Mouse (Mus musculus) T-helper 2 cell (primary cell): ENCODE measurements around the gene Pde9a.
"Not testable (repeated sequence)": the region's sequence is repeated elsewhere in the genome, so short reads cannot be mapped to it uniquely, and the experiment has no call there.

Source experiments
- in situ Hi-C: fragments of 300-600 bp; cut with MboI, MseI; formaldehyde crosslinking; loops from one replicate; pipeline ENCODE4 v1.15.1; 2025; ENCODE audit warnings: high pct_unique_total_duplicates

Pde9a gene

DNA sequence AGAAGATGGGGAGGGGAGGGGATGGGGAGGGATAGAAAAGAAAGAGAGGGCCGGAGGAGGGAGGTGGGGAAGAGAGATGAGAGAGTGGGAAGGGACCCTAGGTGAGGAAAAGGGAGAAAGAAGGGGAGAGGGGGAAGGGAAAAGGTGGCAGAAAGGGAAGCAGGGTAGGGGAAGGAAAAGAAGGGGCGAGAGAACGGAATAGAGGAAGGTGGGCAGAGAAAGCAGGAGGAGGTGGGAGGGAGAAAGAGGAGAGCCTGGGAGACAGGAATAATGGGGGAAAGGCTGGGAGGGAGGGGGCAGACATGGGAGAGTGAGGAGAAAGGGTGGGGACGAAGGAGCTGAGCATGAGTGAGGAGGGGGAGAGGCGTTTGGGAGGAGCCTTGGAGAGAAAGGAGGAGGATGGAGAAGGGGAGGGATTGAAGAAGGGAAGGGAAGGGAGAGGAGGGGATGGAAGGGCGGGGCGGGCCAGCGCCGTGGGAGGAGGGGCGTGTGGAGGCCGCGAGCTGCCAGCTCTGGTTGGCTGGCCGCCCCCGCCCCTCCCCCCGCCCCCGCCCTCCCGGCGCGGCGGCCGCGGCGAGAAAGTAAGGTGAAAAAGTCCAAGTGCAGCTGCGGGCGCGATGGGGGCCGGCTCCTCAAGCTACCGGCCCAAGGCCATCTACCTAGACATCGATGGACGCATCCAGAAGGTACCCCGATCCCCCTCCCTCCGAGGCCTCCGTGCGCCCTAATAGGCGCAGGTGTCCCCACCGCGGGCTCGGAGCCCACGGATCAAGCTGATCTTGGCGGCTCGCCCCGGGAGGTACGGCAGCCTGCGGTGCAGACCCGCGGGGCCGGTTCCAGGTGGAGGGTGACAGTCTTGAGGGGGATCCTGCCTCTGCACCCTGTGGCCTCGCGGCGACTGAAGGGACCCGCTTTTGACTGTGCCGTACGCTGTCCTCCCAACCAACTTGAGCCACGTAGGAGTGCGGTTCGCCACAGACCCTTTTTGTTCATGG, at the start of gene Pde9a:
TSS of gene Pde9a (plus strand) at position 540 of the 995 bp plus-strand sequence.
- in situ Hi-C loops: no loop called here

DNA sequence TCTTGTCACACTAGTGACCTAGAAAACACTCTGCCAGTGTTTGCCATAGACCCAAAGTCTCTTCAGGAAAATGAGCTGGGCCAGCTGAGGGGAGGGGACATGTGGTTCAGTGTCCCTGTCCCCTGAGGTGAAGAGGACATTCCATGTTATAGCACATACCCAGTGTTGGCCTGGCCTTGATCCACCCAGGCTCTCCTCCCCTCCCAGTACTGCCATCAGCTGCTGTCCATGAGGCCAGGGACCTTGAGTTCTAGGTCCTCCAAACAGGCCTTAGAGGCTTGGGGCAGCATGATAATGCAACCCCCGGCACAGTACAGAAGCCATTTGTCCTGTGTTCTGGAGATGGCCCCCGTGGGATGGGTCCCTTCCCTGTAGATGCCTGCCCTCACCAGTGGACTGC, 46.2 kb upstream of the Pde9a start:
- in situ Hi-C loops: no loop called here

GRCm38 (mm10) chr17:31342191-31342590, 43.8 kb upstream of the Pde9a start:
- in situ Hi-C loops: no loop called here

- in situ Hi-C loops: no loop called here
These were observed 41.7 kb upstream of the Pde9a start for GRCm38 (mm10) chr17:31344172-31344801.

DNA sequence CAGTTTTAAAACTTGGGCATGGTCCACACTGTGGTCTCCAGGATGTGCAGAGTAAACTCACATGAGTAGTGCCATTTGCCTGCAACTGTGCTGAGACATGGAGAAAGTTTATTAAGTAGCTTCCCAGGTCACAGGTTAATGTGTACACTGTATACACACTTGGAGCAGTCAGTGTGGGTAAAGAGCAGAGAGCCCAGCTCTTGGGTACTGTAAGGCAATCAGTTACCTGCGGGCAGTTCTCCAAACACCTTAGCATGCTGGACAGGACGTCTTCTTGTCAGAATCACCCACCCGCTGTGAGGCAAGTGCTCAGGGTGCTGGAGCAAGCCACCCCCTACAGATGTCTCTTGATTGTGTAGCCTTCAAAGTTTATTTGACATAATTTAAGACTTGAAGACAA, 41.2 kb upstream of the Pde9a start:
- in situ Hi-C loops: no loop called here

- in situ Hi-C loops: no loop called here
These were observed 37.9 kb upstream of the Pde9a start for GRCm38 (mm10) chr17:31348129-31348528.

GRCm38 (mm10) chr17:31349388-31349787, 36.6 kb upstream of the Pde9a start:
- in situ Hi-C loops: no loop called here

DNA sequence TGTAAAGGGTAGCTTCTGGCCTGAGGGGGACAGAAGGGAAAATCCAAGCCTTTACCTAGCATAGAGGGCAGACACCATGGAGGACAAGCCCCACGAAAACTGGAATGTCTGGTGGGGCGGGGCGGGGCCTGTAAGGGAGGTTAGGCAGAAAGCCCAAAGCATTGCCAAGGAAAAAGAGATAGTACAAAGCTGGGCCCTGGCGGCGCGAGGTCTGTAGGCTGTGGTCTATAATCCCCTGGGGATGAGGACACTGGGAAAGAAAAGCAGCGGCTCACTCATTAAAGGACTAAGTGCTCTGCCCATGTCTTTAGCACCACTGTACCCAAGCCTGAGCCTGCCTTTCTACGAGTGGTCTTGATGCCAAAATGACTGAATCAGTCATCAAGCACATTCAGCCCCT, 34.0 kb upstream of the Pde9a start:
- in situ Hi-C loops: no loop called here

DNA sequence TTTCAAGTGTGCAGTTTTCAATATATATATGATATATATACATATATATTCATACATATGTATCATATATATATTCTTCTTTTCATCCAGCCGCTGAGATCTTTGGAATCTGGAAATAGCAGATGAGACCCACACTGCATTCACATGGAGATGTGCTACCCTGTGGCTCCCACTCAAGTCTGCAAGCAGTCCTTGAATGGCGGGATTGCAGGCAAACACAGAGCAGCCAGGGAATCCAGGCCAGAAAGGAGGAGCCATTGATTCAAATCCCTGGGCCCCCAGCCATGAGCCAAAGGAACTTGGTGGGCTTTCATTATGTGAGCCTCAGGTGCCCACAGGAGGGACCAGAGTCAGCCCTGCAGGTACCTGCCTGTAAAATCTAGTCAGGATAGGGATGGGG, 32.8 kb upstream of the Pde9a start:
- in situ Hi-C loops: no loop called here

GRCm38 (mm10) chr17:31354684-31355083, 31.3 kb upstream of the Pde9a start:
- in situ Hi-C loops: not testable (repeated sequence)

GRCm38 (mm10) chr17:31355792-31356502, 30.1 kb upstream of the Pde9a start:
- in situ Hi-C loops: no loop called here

GRCm38 (mm10) chr17:31360582-31360981, 25.4 kb upstream of the Pde9a start:
- in situ Hi-C loops: no loop called here

DNA sequence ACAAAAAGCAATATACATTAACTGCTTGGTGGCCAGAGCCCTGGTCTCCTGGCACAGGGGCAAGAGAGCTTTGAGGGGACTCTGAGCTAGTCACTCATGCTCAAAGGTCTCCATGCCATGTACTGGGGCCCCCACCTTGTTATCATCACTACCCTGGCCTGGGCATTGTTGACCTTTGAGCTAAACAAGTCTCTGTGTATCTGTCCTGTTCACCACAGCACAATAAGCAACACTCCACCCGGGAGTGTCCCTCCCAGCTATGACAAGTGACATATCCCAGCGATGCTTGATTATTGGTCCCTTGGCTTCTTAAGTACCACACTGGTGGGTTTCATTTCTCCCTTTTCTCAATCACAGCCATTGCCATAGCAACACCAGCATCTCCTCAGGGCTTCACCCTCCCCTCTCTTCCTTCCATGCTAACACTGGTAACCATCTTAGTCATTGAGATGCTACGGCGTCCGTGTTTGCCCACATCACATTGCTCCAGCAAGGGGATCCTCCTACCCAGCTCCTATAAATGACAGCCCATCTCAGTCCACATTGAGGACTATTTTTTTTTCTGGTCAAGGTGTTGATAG, 20.3 kb upstream of the Pde9a start:
- in situ Hi-C loops: no loop called here

DNA sequence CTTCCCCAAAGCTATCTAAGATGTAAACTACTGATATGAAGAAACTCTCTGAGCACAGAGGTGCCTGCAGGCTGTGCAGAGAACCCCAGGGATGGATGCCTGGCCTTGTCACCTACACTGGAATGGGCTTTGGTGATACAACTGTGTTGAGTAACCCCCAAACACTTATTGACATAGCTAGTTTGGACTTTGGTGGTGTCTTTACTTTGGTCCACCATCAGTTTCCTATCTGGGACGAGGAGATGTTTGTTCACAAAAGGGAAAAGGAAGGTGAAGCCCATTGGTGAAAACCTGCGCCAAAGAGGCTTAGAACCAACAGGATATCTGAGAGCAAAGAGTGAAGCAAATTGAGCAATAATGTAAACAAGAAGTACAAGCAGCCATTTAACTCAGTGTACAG, 15.8 kb upstream of the Pde9a start:
- in situ Hi-C loops: loop anchor here (5.0 kb wide), 1 partner anchor 122 kb away; no protein-coding TSS in a partner anchor

DNA sequence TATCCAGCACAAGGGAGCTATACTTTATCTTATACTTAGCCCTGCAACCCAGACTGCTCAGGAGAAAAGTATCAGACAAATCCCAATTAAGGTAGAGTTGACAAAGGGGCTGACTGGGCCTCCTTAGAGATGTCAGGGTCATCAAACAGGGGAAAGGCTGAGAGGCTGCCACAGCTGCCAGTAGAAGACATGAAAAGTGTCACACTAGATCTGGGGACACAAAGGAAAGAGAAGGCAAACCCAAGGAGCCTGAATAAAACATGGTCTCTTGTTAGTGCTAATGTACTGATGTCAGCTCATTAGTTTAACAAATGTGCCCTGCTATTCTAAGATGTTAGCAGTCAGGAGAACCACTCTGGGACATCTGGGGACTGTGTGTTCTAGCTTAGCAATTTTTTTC, 15.1 kb upstream of the Pde9a start:
- in situ Hi-C loops: loop anchor here (5.0 kb wide), 1 partner anchor 121 kb away; no protein-coding TSS in a partner anchor

GRCm38 (mm10) chr17:31377961-31378360, 8.0 kb upstream of the Pde9a start:
- in situ Hi-C loops: no loop called here

- in situ Hi-C loops: no loop called here
These were observed 7.6 kb upstream of the Pde9a start for GRCm38 (mm10) chr17:31378361-31378761.

GRCm38 (mm10) chr17:31379086-31379485, 6.9 kb upstream of the Pde9a start:
- in situ Hi-C loops: no loop called here

DNA sequence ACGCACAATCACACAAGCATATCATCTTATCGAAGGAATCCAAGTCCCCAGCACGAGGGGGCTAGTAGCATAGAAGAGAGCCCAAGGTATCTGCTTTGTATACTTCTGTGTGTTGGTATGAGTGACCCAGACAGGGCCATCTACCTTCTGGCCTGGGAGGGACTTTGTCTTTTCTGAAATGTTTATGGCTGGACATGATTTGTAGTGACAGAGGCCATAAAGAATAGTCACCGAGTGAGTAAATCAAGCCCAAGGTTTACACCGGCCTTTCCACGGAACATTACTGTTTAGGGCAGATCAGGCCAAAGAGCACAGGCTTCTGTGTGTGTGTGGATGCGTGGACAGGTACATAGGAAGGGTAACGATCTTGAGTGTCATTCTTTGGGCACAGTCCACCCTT, 6.1 kb upstream of the Pde9a start:
- in situ Hi-C loops: no loop called here

GRCm38 (mm10) chr17:31383320-31383719, 2.7 kb upstream of the Pde9a start:
- in situ Hi-C loops: no loop called here

DNA sequence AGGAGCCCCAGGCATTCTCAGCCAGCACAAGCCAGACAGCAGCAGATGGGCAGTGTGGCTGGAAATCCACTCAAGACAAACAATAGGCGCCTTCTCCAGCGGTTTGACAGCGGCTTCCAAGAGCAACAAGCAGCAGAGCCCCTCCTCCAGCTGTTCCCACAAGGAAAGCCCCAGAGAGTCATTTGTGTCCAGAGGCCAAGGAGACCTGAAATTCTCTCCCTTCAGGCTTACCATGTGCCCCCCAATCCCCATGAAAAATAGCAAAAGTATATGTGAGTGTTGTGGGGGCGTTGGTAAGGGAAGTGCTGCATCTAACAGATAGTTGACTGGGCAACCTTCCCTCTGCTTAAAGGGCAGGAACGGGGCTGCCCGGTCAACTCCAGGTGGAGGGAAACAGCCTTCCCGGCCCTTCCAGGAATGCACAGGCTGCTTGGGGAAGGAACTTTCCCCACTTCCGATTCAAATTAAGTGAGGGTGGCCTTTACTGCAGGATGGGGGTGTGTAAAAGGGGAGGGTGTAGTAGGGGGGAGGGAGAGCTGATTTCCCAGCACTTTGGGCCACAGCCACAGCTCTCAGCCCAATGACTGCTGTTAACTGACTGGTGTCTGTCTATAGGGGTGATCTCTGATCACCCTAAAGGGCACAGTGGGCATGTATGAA, 912 bp upstream of the Pde9a start:
- in situ Hi-C loops: no loop called here
